Mouse (Mus musculus) ES-Bruce4 (cell line): ENCODE measurements around the gene Jaml.

Experiments
- CTCF ChIP-seq: IDR thresholded peaks from one replicate; pipeline ENCODE4 v1.8.1; 2011; ENCODE audit warnings: low read depth, low read length
- POLR2A ChIP-seq: IDR thresholded peaks from one replicate; pipeline ENCODE4 v1.8.1; 2011; ENCODE audit warnings: low read length; ENCODE audit not compliant: insufficient read depth

GRCm38 (mm10) chr9:45039499-45039898, 39.5 kb upstream of the Jaml start, which contains the start of gene Mpzl2:
- TF ChIP-seq CTCF = no peak
- no peak for TF ChIP-seq POLR2A
